Mouse (Mus musculus) limb, embryonic 15.5 days (tissue): ENCODE results near the gene Cfl2. TPM values are rescaled to one million over a fixed set of nuclear protein-coding genes. Genes with fewer than 3 reads are reported as not detected.

Source experiments
- ATAC-seq: fragments of 200-750 bp; cut with Nextera tagmentation; 2 replicates; pipeline ENCODE4 v1.8.0; 2017; ENCODE audit warnings: low read depth, moderate TSS enrichment; ENCODE audit not compliant: insufficient number of reproducible peaks, low FRiP score, low TSS enrichment
- H3K27ac ChIP-seq: fragments of 300-500 bp; sonication (generic); 2 replicates; pipeline ENCODE4 v1.5.1; 2015; ENCODE audit warnings: moderate library complexity, mild to moderate bottlenecking, inconsistent platforms
- H3K27me3 ChIP-seq: fragments of 300-500 bp; sonication (generic); 2 replicates; pipeline ENCODE4 v1.6.1; 2015; ENCODE audit warnings: inconsistent platforms
- H3K36me3 ChIP-seq: fragments of 300-500 bp; sonication (generic); 2 replicates; pipeline ENCODE4 v1.6.1; 2015; ENCODE audit warnings: inconsistent platforms
- H3K4me1 ChIP-seq: fragments of 300-500 bp; sonication (generic); 2 replicates; pipeline ENCODE4 v1.6.1; 2015; ENCODE audit warnings: inconsistent platforms
- H3K4me2 ChIP-seq: fragments of 300-500 bp; sonication (generic); 2 replicates; pipeline ENCODE4 v1.6.1; 2015; ENCODE audit warnings: mild to moderate bottlenecking, inconsistent platforms
- H3K4me3 ChIP-seq: fragments of 300-500 bp; sonication (generic); 2 replicates; pipeline ENCODE4 v1.5.1; 2015; ENCODE audit warnings: mild to moderate bottlenecking, inconsistent platforms
- H3K9ac ChIP-seq: fragments of 300-500 bp; sonication (generic); 2 replicates; pipeline ENCODE4 v1.6.1; 2015; ENCODE audit warnings: inconsistent platforms
- H3K9me3 ChIP-seq: fragments of 300-500 bp; sonication (generic); 2 replicates; pipeline ENCODE4 v1.6.1; 2016; ENCODE audit warnings: inconsistent platforms
- WGBS: fragments of 180-500 bp; shearing (Covaris S2); methylation state at CpG from one replicate; pipeline ENCODE4 v1.1.7; 2015; 5-methylcytosine and 5-hydroxymethylcytosine counted together
- polyA plus RNA-seq: library from polyadenylated mRNA; unstranded; fragments of >200 nt; fragmentation: Nextera tagmentation; extraction: Ambion mirVana; gene quantifications from 2 replicates; pipeline ENCODE4 v1.2.1, GENCODE M21; 2015

The Cfl2 gene
- polyA plus RNA-seq, 1 experiment from 2014 or later = 174 TPM

DNA sequence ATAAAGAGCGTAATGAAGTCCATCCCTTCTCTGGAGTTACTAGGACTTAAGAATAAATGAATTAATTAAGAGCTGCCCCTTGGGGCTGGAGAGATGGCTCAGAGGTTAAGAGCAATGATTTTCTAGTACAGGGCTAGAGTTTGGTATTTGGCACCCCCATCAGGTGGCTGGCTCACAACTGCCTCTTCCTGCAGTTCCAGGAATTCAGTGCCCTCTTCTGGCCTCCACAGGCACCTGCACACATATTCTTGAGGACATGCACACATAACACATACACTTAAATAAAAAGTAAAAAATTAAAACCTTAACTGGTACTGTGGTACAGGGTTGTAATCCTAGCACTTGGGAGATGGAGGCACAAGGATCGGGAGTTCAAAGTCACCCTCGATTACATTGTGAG lies 37.5 kb downstream of the Cfl2 start:
- 96% methylated on average over 3 of the region's 3 CpGs for WGBS

DNA sequence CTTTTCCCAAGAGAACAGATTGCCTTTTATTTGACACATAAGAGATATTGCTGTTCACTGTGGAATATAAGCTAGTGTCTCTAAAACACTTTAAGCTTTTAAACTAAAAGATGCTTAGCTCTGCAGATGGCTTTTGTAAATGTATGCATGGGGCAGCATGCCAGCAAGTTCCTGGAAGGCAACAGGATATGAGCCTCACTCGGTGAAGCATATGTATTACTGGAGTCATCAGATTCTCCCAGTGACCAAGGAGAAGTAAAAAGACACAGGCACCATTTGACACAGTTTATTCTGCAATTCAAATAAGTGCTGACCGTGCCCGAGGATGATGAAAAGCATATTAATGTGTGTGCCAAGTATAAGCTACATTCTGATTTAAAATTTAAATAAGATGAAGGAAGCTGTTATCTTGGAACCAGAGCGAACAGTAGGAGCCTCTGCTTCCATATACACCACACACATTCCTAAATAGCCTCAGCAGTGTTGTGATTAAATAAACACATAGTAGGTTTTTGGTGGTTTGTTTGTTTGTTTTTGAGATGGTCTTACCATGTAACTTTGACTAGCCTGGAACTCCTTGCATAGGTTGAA lies 39.7 kb downstream of the Cfl2 start:
- H3K4me2 ChIP-seq = no peak overlapping the region
- no peaks in the 10 kb centered on the region for H3K9me3 ChIP-seq
- no peak overlapping the region for H3K9ac ChIP-seq
- no peaks in the 10 kb centered on the region for H3K36me3 ChIP-seq
- WGBS = 59% methylated on average over 4 of the region's 4 CpGs
- no peak overlapping the region for H3K4me3 ChIP-seq
- H3K4me1 ChIP-seq = 0 out of 2 replicates have a peak, but pooled peaks cover 3% of the 10 kb centered on the region
- no peak for ATAC-seq
- no peak overlapping the region for H3K27ac ChIP-seq
- H3K27me3 ChIP-seq = no peaks in the 10 kb centered on the region

More for the DNA sequence above, 37.5 kb downstream of the Cfl2 start:
- Histone ChIP-seq H3K27ac (no peak overlapping the region), H3K4me1 (0 out of 2 replicates have a peak, but pooled peaks cover 3% of the 10 kb centered on the region), H3K9ac (no peak overlapping the region), H3K4me3 (no peak overlapping the region), H3K4me2 (no peak overlapping the region), H3K27me3 (no peaks in the 10 kb centered on the region), H3K9me3 (no peaks in the 10 kb centered on the region), H3K36me3 (no peaks in the 10 kb centered on the region)
- no peak for ATAC-seq

DNA sequence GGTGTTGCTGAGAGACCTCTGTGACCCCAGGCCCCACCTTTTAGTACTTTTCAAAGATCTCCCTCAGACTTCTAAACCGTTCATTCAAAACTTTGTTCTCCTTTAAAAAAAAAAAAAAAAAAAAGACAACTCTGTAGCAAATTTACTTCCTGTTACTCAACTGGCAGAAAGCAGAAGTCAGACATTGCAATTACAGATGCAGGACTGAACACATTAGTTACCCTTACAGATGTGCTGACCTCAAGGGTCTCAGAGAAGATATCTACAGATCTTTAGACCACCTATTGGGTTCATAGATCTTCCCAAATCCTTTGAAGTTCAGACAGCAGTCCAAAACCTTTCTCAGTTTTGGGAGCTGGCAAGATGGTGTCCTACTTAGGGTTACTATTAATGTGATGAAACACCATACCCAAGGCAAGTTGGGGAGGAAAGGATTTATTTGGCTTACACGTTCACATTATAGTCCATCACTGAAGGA lies 42.0 kb downstream of the Cfl2 start:
- Histone ChIP-seq H3K4me2 (no peak overlapping the region), H3K9ac (no peak overlapping the region), H3K4me3 (no peak overlapping the region), H3K4me1 (0 out of 2 replicates have a peak, but pooled peaks cover 3% of the 10 kb centered on the region), H3K9me3 (no peaks in the 10 kb centered on the region), H3K27me3 (no peaks in the 10 kb centered on the region), H3K27ac (no peak overlapping the region), H3K36me3 (no peaks in the 10 kb centered on the region)
- ATAC-seq = no peak
- WGBS = 34% methylated on average over 2 of the region's 2 CpGs

DNA sequence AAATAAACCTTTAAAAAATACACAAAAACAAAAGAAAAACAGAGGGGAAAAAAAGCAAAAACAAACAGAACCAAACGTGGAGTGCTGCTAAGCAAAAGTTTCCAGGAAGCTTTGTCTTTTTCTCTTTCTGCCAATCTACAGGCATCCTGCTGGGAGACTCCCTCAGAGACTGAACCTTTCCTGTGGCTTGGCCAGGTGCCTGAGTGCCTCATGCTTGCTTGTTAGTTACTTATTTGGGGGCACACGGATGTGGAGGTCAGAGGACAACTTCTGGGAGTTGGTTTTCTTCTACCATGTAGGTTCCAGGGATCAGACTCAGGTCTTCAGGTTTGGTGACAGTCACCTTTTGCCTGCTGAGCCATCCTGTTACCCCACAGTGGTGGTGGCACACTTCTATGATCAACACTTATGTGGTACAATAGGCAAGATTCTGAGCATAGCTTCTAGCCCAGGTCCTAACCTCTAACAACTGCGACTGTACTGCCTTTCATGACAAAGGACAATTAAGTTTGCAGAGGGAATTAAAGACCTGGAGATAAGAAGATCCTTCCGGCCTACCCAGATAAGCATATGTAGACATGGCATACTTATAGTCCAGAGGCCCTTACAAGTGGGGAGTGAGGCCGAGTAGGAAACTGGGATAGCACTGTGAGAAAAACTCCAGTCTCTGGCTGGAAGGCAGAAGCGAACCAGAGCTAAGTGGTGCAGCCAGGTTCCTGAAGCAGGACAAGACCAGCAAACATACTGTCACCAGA lies 43.3 kb downstream of the Cfl2 start:
- no peak for ATAC-seq
- no peaks in the 10 kb centered on the region for H3K36me3 ChIP-seq
- no peak overlapping the region for H3K9ac ChIP-seq
- no peaks in the 10 kb centered on the region for H3K9me3 ChIP-seq
- WGBS = 67% methylated on average over 6 of the region's 6 CpGs
- no peak overlapping the region for H3K4me3 ChIP-seq
- H3K27ac ChIP-seq = no peak overlapping the region
- H3K4me2 ChIP-seq = no peak overlapping the region
- H3K4me1 ChIP-seq = 0 out of 2 replicates have a peak, but pooled peaks cover 3% of the 10 kb centered on the region
- H3K27me3 ChIP-seq = no peaks in the 10 kb centered on the region

DNA sequence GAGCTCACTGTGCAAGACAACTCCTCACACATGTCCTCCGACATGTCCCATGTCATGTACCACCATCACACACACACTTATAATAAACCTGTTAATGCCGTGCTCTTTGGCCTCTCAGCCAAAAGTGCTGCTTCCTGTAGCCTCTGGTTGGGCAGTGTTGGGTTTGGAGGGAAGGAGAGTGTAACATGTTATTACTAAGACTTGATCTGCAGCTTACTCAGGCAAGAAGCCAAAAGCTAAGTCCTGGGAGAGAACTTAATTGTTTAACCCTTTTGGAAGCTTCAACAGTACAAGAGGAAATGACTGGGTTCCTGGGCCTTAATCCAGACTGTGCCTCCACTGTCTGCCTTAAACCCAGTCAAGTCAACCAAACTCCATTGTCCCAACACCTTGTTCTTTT lies 52.5 kb downstream of the Cfl2 start:
- H3K9ac ChIP-seq = no peak overlapping the region
- H3K27me3 ChIP-seq = no peaks in the 10 kb centered on the region
- H3K36me3 ChIP-seq = no peaks in the 10 kb centered on the region
- H3K4me3 ChIP-seq = no peak overlapping the region
- 50% methylated on average over 2 of the region's 2 CpGs for WGBS
- no peak overlapping the region for H3K27ac ChIP-seq
- H3K4me2 ChIP-seq = no peak overlapping the region
- no peak for ATAC-seq
- no peaks in the 10 kb centered on the region for H3K9me3 ChIP-seq
- 0 out of 2 replicates have a peak, but pooled peaks cover 7% of the 10 kb centered on the region for H3K4me1 ChIP-seq

Other genes with a start within 250 kb of the Cfl2 start
- 237 and 244 TPM in 2 replicates for gene Sptssa, start 206.3 kb downstream of the Cfl2 start, polyA plus RNA-seq
- 69.2 and 69.4 TPM in 2 replicates for gene Eapp, start 167.0 kb downstream of the Cfl2 start, polyA plus RNA-seq
- 150 and 165 TPM in 2 replicates for gene Snx6, start 67.2 kb downstream of the Cfl2 start, polyA plus RNA-seq
- gene Gm20403, start 123.7 kb upstream of the Cfl2 start, polyA plus RNA-seq = not detected in 2 replicates
- gene Baz1a, start 151.5 kb upstream of the Cfl2 start, polyA plus RNA-seq = 19.9 and 20.8 TPM in 2 replicates
- 31.9 and 32.7 TPM in 2 replicates for gene 2700097O09Rik, start 217.2 kb upstream of the Cfl2 start, polyA plus RNA-seq
- gene Srp54a, start 217.4 kb upstream of the Cfl2 start, polyA plus RNA-seq = 196 and 204 TPM in 2 replicates